Mouse (Mus musculus) MEL-GATA-1-ER (cell line): ENCODE data around the gene Tor1aip1.

Experiments
- DNase-seq: peaks from one replicate; pipeline ENCODE4 v3.0.0-alpha.2; 2012; ENCODE audit warnings: low read depth; ENCODE audit errors: extremely low read depth

The Tor1aip1 gene

DNA sequence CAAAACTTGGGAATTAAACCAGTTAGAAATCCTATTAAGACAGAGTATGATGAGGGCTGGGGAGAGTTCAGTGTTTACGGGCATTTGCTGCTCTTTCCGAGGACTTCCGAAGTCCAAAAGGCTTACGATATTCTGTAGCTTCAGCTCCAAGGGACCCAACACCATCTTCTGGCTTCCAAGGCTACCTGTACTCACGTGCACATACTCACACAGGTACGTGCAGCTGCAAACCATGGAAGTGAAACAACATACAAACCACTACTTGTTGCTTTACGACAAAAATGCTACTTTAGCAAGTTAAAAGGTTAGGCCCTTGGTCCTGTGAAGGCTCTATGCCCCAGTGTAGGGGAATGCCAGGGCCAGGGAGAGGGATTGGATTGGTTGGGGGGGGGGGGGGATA lies 2.4 kb downstream of the Tor1aip1 start:
- DNase-seq: no peak

DNA sequence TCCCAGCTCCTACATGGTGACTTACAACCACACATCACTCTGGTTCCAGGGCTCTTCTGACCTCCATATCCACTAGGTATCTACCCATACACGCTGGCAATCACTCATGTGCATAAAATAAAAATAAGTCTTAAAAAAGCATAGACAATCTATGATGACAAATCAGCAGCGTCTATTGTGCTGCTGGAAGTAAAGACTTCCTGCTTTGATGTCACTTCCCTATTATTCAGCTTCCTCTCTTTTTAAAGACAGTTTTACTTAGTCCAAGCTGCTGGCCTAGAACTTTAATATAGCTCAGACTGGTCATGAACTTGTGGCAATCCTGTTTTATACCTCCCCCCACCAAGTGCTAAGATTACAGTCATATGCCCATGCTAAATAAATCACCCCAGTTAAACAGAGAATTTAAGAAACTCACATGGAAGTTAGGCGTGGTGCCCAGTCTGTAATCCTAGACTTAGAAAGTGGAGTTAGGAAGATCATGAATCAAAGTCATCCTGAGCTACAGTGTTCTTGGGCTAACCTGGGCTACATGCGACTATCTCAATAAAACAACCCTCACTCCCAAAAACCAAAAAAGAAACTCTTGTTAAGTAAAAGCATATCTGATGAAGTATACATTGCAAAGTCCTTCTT lies 7.8 kb downstream of the Tor1aip1 start:
- no peak for DNase-seq

DNA sequence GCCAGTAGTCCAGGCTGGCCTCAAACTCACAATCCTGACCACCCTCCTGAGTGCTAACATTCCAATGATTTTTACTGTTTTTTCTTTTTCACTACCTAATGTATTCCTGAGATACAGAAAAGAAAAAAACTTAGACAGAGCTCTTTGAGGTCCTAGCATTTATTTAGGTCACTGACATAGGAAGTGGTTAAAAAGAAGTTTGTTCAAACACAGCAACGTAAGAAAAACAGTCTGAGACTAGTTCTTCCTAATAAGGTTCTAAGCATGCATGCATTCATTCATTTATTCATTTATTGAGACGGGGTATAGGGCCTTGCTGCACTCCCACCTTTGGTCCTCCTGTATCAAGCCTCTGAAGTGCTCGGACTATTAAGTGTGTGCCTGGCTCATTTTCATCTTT lies 8.4 kb downstream of the Tor1aip1 start:
- DNase-seq: no peak

DNA sequence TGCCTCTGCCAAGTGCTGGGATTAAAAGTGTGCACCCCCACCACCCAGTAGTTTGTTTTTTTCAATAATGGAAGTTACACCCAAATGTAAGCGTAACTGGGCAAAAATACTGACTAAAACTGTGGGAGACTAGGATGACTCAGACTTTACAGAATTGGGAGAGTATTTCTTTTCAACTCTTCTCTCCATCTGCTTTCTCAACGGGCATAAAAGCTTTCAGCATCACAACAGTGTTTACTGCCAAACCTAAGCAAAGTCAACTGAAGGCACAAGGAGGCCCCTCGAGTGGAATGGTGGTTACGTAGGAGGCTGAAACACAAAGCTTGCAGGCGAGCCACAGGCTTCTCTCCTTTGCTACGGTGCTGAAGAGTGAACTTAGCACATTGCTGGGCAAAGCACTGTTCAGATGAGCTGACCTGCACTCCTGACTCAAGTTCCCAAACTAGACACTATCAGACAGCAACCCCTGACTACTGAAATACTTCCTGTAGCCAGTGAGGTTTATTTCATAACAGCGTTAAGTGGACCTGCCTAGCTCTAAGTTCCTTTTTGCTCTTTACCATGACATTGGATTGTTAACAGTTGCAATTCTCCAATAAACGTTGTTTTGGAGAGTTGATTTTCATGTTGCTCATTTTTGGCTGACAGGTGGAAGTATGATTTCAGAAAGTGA lies 11.3 kb downstream of the Tor1aip1 start:
- no peak for DNase-seq

DNA sequence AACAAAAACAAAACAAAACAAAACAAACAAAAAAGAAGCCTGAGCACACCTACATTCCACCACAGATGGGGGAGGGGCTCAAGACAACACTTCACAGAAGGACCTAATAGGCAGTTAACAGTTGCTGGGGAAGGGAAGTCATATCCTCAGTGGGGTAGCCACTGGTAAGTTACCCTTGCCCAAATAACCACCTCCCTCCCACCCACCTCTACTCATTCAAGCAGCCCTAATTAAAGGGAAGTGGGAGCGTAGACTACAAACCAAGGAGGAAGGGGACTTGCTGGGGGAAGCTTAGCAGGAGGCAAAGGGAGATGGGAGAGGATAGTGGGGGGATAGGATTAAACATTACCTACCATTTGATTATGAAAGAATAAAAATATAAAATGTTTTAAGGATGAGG lies 15.9 kb downstream of the Tor1aip1 start:
- DNase-seq: no peak

DNA sequence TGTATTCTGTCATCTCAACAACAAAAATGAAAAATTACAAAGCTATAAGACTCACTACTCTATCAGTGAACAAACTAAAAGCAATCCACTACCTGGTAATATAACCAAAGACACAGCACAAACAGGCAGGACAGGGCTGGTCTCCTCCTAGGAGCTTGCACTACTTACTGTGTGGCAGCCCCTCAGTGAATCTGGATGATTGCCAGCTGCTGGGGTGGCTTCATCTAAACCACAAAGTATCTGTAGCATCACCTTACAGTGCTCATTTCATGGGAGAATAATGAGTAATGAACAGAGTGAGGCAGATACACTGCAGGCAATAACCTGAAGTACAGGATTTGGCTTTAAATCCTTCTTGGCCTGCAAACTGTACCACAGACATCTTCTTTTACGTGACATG lies 16.5 kb downstream of the Tor1aip1 start:
- no peak for DNase-seq

DNA sequence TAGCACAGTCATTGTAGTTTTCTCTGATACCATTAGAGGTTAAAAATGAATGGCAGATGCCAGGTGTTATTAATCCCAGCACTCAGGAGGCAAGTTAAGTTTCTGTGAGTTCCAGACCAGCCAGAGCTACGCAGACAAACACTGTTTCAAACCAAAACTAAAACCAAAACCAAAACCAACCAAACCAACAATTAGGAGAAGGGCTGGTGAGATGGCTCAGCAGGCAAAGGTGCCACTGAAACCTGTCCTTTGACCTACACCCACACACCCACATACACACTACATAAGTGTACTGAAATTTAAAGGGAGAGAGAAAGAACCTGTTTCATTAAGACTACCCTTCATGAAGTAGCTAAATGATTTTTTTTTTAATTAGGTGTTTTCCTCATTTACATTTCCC lies 27.3 kb downstream of the Tor1aip1 start:
- DNase-seq: no peak

DNA sequence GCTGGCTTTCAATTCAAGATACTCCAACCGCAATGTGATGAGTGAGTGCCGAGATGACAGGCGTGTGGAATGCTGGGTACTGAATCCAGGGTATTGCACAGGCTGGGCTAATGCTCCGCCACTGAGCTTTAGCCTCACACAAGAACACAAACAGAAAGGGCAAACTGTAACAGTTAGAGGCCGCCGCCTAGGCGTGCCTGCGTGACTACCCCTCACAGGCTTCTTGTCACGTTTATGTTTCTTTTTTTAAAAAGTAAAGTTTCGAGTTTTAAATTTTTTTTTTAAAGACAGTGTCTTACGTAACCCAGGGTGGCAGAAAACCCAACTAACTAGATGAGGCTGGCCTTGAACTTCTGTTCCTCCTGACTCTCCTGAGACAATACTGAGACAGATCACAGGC lies 30.4 kb downstream of the Tor1aip1 start:
- no peak for DNase-seq

DNA sequence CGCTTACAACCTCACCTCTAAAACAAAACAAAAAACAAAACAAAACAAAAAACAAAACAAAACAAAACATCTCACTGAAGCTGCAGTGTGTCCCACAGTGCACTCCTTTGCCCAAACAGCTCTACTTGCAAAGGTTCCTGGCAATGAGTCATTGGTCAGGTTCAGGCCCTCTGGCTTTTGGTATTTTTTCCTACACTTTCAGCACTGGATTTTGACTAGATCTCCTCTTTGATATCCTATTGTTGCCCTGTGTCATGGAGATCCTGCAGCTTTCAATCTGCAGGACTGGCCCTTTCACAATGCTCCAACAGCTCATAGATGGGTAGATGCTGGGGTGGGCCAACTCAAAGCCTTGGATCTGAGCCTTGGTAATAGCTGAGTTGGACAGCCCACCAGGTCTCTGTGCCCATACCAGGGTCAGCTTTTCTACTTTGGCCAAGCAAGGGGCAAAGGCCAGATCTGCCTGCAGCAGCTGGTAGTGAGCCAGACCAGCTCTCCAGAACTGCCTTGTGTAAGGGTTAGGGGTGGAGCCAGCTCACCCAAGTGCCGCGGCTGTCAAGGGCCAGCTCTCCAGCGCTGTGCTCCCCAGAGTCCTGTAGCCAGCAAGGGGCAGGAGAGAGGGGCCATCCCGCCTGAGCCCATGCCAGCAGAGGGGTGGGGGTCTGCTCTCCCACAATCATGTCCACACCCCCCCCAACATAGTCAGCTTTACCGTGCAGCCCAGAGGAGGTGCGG lies 32.9 kb downstream of the Tor1aip1 start:
- DNase-seq: no peak

DNA sequence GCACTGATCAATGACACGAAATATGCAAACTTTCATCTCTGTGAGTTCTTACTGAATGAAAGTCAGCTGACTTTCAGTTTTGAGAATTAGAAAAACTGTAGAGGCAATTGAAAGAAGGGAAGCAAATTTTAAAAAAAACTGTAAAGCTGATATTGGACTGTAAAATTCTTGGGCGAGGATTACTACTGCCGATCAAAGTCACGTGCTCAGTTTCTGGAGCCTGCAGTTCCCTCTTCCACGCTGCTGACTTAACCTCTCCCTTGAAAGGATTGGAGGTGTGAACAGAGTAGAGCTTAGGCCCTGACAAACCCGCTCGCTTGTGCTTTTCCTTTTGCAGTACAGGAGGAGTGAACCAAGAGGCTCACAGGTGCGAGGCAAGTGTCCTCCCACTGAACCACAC lies 33.9 kb downstream of the Tor1aip1 start:
- no peak for DNase-seq

DNA sequence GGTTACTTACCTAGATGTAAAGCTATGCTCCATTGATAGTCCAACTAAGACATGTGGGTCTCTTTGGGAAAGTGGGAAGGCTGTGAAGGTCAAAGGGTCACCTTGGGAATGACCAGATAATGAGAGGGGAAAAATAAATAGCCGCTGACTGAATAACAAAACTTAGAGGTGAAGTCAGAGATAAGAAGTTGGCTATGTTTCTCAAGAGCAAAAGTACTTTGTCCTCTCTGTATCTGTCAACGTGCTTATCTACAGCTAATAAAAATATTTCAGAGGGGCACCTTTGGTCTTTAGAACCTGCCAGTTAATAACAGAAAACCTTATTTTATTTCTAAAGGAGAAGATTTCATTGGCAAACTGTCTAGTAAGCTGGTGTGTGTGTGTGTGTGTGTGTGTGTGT lies 40.7 kb downstream of the Tor1aip1 start:
- DNase-seq: no peak

DNA sequence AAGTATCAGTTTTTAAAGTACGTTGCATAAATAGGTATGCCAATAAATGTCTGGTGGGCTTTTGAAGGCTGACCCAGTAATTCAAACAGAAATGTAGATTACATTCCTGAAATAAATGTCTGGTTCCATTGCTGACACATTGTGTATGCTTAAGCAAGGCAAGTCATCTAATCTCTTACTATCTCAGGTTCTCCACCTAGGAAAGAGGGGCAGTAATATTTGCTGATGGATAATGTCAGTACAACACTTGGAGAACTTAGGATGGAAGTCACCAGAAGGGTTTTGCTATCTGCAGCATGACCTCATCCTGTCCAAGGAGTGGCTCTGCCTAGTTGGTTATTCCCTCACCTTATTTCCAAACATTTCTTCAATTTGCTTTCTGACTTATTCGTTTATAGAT lies 41.8 kb downstream of the Tor1aip1 start:
- DNase-seq: no peak

DNA sequence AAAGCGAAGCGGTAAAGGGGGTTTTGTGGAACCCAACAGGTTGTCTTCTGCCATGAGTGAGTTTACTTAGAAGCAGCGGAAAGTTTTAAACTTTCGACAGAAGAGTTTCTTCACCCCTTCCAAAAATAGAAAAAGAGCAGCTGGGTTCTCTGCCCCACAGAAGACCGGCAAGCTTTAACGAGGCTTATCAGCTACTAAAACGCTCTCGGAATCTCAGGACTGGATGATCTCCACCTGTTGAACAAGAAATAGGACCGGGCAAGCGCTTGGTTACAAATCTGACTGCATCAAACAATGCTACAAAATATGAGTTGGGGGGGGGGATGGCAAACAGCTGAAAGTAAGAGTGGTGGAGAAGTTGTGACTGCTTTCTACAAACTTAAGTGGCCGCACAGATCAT lies 45.9 kb downstream of the Tor1aip1 start:
- DNase-seq: no peak

DNA sequence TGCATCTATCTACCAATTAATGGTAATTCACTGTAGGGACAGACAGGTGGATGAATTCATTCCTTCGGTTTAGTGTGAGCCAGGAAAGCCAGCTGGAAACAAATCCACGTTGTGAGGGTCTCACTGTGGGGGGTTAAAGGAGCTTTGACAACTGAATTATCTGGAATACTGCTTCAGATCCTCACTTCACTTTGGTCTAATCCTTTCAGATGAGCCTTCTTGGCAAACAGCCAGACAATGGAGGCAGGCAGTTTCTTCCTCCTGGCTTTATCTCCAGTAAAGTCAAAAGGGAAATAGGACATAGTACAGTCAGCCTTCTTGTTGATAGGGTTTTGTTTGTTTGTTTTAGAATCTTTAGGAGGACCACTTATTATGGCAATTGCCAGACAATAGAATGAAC lies 46.9 kb downstream of the Tor1aip1 start:
- peak; percentile 48 for DNase-seq

DNA sequence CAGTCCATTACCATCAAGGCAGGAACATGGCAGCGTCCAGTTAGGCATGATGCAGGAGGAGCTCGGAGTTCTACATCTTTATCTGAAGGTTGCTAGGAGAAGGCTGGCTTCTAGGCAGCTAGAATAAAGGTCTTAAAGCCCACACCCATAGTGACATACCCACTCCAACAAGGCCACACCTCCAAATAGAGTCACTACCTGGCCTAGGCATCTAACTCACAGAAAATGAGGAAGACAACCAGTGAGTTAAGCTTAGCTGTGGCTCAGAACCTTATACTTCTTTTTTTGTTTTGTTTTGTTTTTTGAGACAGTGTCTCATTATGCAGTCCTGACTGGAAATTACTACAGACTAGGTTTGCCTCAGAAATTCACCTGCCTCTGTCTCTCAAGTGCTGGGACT lies 48.7 kb downstream of the Tor1aip1 start:
- no peak for DNase-seq

DNA sequence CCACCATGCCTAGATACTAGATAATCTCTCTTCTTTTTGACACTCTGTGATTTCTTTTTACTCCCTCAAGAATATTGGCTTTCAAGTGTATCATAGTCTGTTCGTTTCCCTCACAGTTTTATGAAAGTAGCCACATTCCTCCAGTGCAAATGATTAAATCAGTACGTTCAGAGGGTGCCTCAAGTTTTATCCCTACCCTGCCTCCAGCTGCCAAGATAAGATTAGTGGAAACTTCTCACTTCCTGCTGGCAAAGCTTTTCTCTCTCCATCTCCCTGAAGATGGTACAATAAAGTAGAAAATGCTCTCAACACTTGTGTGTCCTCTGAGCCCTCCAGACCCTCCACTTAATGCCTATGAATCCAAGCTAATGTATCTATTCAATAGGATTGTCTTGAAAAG lies 61.3 kb downstream of the Tor1aip1 start:
- peak; percentile 12 for DNase-seq

DNA sequence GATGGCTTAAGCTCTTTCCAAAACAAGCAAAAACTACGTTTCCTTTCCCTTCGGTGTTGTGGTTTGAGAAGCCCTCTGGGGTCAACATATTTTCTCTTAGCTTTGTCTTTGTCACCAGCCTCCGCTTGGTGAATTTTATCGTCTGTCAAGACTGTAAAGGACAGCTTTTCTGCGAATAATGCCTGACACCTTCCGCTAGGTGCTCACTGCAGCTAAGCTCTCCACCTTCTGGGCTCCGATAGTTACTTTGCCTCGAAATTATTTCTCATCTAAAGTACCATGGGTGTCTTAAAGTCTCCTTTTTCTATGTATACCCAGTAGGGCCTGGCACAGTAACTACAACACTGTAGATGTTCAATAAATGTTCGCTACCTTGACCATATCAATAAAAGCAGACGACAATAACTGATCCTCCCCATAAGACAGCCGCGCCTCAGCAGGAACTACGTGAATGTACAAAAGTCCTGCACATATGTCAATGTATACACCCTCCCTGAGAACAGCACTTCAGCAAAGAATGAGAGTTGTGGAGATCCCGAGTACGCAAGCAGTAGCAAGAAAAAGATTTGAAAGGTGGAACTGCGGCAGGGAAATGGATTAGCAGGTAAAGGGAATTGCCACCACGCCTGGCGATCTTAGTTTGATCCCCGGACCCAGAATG lies 62.4 kb downstream of the Tor1aip1 start:
- DNase-seq: peak; percentile 41

DNA sequence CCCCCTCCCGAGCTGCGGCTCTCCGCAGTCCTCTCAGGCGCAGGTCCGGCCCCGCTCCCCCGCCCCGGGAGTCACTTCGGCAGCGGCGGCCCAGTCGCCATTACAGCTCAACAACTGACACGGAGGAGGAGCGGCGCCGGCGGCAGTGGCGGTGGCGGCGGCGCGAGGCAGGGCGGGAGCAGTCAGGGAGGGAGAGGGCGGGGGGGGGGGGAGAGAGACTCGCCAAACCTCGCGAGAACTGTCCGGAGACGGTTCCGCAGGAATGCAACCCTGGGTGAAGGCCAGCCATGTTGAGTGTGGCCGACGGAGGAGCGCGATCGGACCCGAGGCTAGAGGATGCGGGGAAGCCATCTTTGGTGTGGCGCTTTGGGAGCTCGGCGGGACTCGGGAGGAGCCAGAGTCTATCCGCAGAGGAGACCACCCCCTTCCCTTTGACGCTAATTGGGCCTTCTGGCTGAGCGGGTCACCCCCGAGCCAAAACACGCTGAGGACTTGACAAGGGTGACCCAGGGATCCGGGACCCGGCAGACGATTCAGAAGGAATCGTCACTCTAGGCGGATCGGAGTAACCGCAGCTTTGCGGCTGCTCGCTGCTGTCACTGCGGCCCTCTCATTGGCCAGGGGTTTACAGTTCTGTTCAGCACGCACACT lies 63.1 kb downstream of the Tor1aip1 start, which contains the start of gene Cep350:
Cep350 (minus strand) TSS at position 188 of the 651 bp plus-strand sequence.
- DNase-seq: peak; percentile 96

DNA sequence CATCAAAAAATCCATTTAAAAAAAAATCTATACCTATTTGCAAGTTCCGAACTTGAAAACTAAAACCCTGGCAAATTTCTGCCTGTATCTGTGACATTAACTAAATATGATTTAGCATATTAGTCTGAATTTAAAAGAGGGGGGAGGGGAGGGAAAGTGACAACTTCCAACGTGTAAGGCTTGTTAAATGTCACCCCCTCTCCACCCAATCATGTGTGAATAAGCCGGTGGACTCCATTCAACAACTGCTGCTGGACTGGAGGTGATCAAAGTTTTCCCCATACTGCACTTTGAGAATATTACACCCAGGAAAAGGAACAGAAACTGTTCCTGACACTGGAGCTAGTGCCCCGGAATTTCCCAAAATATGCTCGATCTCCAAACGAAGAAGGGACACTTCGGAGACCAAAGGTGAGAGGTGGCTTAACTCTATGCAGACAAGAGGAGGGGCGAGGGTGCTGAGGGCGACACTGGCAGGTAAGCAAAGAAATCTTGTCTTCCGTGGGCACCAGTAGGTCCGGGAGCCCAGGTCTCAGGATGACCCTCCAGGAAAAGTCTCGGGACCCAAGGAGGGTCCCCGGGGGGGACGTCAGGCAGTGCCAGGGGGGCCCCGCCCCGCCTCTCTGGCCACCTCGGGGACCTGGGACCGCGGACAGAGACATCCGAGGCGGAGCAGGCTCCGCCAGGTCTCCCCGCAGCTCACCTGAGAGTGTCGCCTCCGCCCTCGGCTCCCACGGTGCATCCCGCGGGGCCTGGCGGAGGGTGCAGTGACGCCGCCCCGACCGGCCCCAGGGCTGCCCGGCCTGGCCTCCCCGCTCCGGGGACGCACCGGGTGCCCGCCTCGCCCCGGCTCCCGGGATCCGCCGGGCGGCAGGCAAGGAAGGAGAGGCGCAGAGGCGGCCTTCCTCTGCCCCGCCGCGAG lies 63.9 kb downstream of the Tor1aip1 start:
- DNase-seq: peak; percentile 36
